Mouse (Mus musculus) kidney, postnatal 10 days (tissue): ENCODE results near the gene Ppp1r9a.
A peak's percentile ranks its signal among the peaks of the same experiment; 100 is the strongest.
"Not testable (repeated sequence)": the region's sequence is repeated elsewhere in the genome, so short reads cannot be mapped to it uniquely, and the experiment has no call there.

ENCODE experiments used
- DNase-seq: peaks from one replicate; pipeline ENCODE4 v3.0.0; 2021; ENCODE audit warnings: mixed read lengths

Gene Ppp1r9a

DNA sequence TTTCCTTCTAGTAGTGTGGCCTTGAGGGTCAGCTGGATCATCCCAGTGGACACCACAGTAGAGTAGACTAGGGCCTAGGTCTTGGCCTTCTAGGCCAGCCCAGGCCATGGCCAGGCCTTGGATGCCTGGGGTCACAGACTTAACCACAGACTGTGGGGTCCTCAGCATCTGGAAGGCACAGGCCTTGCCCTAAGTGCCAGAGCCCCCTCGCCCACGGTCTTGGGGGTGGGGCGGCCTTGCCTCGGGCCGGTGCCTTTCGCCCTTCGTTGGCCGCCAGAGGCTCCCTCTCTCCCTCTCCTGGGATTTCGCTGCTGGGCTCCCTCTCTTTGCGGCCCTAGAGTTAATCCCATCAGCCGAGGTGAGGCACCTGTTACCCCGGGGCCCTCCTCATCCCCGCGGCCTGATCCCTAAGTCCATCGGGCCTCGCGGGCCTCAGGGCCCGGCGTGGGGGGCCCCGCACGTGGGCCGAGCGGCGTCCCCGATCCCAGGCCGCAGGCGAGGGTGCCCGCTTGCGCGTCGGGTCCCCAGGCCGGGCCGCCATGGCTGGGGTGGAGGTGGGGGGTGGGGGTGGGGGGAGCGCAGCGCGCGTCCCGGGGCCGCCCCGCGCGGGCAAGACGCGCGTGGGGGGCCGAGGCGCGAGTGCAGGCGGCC, at the start of gene Ppp1r9a:
TSS of gene Ppp1r9a (plus strand) at position 244 of the 651 bp plus-strand sequence.
- peak; percentile 75 for DNase-seq

- DNase-seq, result no peak
These were observed 47.5 kb upstream of the Ppp1r9a start for GRCm38 (mm10) chr6:4855236-4855635.

- DNase-seq, result no peak
These were observed 45.8 kb upstream of the Ppp1r9a start for GRCm38 (mm10) chr6:4856919-4857318.

GRCm38 (mm10) chr6:4884316-4884715, 18.4 kb upstream of the Ppp1r9a start:
- no peak for DNase-seq

DNA sequence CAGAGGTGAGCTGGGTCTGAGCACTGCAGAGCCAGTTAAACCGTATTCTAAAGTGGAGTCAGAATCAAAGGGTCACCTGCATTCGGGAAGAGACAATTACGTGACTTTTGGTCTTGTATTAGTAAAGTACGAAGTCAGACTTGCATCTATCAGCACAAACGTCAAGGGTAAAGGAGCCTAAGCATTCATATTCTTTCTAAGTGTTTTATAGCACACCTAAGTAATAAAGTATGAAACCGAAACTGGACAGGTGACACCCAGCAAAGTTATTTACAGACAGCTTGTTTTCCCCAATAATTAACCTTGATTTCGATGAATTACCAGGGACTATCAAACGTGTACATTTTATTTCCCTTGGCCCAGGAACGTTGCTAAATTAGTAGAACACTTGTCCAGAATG, 13.2 kb upstream of the Ppp1r9a start:
- no peak for DNase-seq

DNA sequence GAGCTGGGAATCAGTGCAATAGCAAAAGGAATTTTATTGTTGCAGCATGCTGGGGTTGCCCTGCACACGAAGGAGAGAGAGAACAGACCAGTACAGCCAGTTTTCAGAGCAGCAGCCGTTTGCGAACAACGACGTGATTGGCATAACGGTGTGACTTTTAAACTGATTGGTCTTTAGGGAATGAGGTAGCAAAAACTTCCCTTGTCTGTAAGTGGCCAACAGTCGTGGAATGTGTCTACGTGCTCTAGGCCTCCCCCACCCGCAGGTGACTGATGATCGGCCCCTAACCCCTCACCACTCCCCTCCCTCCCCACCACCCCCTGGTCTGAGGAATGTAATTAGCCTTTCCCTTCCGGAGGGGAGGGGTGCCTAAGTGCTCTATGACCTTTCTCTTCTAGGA, 10.3 kb upstream of the Ppp1r9a start:
- no peak for DNase-seq

GRCm38 (mm10) chr6:4893312-4893711, 9.4 kb upstream of the Ppp1r9a start:
- not testable (repeated sequence) for DNase-seq

DNA sequence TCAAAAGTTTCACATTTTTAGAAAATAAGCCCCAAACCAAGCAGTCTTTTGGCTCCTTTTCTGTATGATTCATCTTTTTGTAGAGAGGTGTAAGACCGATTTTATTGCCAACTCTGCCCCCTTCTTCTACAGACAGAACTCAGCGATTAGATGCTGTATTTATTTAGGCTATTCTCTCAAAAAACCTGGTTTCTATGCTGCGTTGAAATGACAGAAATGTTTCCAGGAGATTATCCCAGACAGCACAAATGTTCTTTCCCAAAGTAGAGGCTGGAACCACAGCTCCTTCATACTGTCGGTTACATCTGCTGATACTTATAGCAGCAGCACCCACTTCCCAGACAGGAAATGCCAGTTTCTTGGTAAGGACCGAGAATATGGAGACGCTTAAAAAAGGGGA, 2.8 kb upstream of the Ppp1r9a start:
- no peak for DNase-seq

DNA sequence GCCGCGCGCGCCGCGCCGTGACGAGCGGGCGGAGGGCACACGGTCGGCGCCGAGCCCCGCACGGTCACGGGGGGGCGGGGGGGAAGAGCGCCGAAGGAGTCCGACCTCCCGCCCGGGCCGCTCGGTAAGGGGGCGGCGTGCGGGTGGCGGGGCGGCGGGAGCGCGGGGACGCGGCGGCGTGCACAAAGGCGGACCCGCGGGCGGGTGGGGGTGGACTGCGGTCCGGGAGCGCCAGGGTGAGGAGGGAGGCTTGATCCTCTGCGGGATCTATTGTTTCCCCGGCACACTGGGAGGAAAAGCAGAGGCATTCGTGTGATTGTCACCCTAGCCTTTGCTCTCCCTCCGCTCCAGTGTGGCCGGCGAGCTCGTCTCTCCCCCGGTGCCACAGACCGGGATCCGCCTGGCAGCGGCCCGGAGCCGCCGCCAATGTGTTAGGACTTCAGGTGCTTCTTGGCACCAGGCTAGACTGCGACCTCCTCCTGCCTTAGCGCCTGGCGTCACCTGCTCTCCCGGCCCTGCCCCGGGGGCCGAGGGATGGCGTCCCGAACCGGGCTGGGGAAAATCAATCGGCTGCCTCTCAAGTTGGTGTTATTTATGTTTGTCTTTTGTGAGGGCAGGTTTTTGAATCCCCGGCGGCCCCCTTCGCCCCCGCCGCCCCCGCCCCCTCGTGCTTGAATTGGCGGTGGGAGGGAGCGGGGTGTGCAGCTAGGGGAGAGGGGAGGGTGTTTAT, 773 bp downstream of the Ppp1r9a start:
- peak; percentile 71 for DNase-seq

- DNase-seq, result peak; percentile 41
These were observed 1.3 kb downstream of the Ppp1r9a start for GRCm38 (mm10) chr6:4904055-4904450.

- DNase-seq, result no peak
These were observed 7.4 kb downstream of the Ppp1r9a start for GRCm38 (mm10) chr6:4910042-4910634.

- DNase-seq, result no peak
These were observed 15.8 kb downstream of the Ppp1r9a start for GRCm38 (mm10) chr6:4918470-4918869.

- not testable (repeated sequence) for DNase-seq
These were observed 21.1 kb downstream of the Ppp1r9a start for GRCm38 (mm10) chr6:4923791-4924190.

GRCm38 (mm10) chr6:4925966-4926687, 23.4 kb downstream of the Ppp1r9a start:
- DNase-seq, result no peak

DNA sequence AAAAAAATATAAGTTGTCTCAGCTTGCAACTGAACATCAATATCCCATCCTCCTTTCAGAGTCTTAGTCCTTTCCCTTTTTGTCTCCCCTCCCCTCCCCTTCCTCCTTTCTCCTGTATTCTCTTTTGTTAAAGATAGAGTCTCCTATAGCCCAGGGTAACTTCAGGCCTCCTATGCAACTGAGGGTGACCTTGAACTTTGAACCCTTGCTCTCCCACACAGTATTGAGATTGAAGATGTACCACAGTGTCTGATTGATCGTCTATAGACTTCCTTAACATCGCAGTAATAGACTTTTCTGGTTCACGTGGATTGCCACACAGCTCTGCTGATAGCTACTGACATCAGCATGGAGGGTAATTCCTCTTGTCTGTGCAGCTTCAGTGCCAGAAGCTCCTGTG, 27.6 kb downstream of the Ppp1r9a start:
- no peak for DNase-seq

- no peak for DNase-seq
These were observed 36.2 kb downstream of the Ppp1r9a start for GRCm38 (mm10) chr6:4938901-4939300.

DNA sequence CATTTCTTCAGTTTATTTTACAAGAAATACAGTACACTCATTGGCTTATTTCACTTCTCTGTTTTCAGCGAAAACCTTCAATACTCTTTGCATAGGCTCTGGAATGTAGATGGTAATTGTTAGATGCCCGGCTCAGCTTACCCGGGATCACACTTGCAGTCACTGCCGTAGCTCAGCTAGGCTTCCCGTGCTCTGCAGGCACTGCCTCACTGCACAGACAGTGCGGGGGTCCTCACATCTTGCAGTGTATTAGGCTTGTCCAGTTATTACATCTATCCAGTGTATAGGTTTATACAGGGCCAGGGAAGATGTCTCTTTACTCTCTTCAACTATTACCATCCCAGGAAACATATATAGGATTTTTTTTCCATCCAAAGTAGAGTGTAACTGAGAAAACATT, 37.4 kb downstream of the Ppp1r9a start:
- no peak for DNase-seq

DNA sequence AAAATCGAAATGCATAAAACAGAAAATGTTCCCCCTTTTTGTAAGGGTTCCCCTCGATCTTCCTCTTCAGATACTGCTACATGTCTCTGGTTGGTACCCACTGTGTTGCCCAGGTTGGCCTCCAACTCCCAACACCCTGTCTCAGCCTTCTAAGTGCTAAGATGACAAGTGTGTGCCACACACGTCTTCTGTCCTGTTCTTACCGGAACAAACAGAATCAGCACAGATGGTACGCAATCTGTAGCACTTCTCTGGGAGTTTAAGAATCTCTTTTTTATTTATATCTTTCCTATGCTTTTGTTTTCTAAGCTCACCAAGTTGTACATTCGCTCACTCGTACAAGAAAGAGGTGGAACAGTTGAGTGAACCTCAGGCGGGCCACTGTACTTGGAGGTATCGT, 37.9 kb downstream of the Ppp1r9a start:
- DNase-seq, result no peak

- no peak for DNase-seq
These were observed 41.1 kb downstream of the Ppp1r9a start for GRCm38 (mm10) chr6:4943821-4944220.

DNA sequence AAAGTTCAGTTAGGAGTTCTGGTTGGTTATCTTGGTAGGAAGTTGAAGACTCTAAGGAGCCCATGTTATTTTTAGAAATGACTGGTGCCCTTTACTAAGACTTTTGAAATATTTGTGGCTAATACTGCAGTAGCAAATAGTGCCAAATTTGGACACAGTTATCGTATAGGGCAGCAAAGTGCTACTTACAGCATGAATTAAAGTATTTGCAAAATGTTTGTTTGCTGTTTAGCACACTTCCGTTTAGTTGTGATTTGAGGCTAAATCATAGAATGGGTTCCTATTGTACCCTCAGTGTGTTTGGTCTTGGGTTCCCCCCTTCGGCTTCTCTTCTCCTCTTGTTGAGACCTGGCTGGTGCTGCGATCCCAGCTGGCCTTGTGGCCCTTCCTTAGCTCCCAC, 45.3 kb downstream of the Ppp1r9a start:
- no peak for DNase-seq

GRCm38 (mm10) chr6:4949701-4950100, 47.0 kb downstream of the Ppp1r9a start:
- no peak for DNase-seq

GRCm38 (mm10) chr6:4953028-4953719, 50.5 kb downstream of the Ppp1r9a start:
- peak; percentile 12 for DNase-seq

GRCm38 (mm10) chr6:4956651-4957050, 53.9 kb downstream of the Ppp1r9a start:
- peak; percentile 21 for DNase-seq
